Comparison of ENCODE assay signal across 14 mouse cellular contexts in the genomic region with DNA sequence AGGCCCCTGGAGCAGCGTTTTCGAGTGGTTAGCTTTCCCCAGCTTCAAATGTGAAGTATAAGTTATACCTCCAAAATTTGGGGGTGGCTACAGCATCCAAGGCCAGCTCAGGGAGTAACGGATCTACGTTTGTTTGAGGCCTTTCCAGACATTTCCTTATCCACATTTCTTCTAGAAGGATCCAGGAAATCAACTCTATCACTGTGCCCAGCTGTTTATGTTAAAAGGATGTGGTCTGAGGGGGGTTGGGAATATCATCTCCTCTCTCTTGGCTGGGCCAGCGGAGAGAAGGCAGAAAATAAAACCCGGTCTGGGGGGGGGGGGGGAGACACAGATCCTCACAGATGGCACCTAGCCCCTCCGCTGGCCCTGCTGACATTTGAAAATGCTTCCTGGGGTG.
"Had no signal": no experiment of that assay in that cellular context is flagged by ENCODE, and none has a peak within 500 bp of the region (broad histone marks: within the 10 kb centered on the region; RNA-seq: fewer than 3 reads in every experiment).

No protein-coding gene starts in this region.

- H3K4me2 ChIP-seq: limb, embryonic 15.5 days; midbrain, embryonic 12.5 days; neural tube, embryonic 13.5 days had no signal

- H3K36me3 ChIP-seq: limb, embryonic 15.5 days; midbrain, embryonic 12.5 days; neural tube, embryonic 13.5 days had no signal

- H3K27me3 ChIP-seq: limb, embryonic 15.5 days had no signal

- ATAC-seq: intestine, embryonic 16.5 days; midbrain, embryonic 16.5 days had no signal

- H3K9ac ChIP-seq: limb, embryonic 15.5 days; liver, embryonic 14.5 days; midbrain, embryonic 12.5 days; neural tube, embryonic 13.5 days had no signal

- H3K9me3 ChIP-seq: limb, embryonic 15.5 days; midbrain, embryonic 12.5 days; neural tube, embryonic 13.5 days had no signal

- H3K27ac ChIP-seq: limb, embryonic 15.5 days; liver, embryonic 14.5 days; midbrain, embryonic 12.5 days; neural tube, embryonic 13.5 days had no signal

- DNase-seq: kidney, adult 8-10 months; kidney, postnatal 36 days; layer of hippocampus, adult 9-11 months; layer of hippocampus, postnatal 36 days; lung, postnatal 4 days; right cerebral cortex, postnatal 14 days; thymus, adult 18-20 months; thymus, postnatal 14 days had no signal

- H3K4me3 ChIP-seq: limb, embryonic 15.5 days; midbrain, embryonic 12.5 days; neural tube, embryonic 13.5 days had no signal

- H3K4me1 ChIP-seq: midbrain, embryonic 12.5 days; neural tube, embryonic 13.5 days had no signal
